Mouse (Mus musculus) gonadal fat pad, adult 2 months (tissue): ENCODE results near the gene Dnajc28. TPM values are rescaled to one million over a fixed set of nuclear protein-coding genes. Genes with fewer than 3 reads are reported as not detected.
"Not testable (repeated sequence)": the region's sequence is repeated elsewhere in the genome, so short reads cannot be mapped to it uniquely, and the experiment has no call there.

Experiments
- DNase-seq: peaks from one replicate; pipeline ENCODE4 v3.0.0-alpha.2; 2012; ENCODE audit warnings: low read depth
- polyA plus RNA-seq: library from polyadenylated mRNA; depleted of rRNA; stranded (reverse); fragments of >200 nt; gene quantifications from 2 replicates; pipeline ENCODE4 v1.2.3, GENCODE M21; 2012; rRNA removed

Gene Dnajc28
- 1.5 and 2.0 TPM in 2 replicates for polyA plus RNA-seq

DNA sequence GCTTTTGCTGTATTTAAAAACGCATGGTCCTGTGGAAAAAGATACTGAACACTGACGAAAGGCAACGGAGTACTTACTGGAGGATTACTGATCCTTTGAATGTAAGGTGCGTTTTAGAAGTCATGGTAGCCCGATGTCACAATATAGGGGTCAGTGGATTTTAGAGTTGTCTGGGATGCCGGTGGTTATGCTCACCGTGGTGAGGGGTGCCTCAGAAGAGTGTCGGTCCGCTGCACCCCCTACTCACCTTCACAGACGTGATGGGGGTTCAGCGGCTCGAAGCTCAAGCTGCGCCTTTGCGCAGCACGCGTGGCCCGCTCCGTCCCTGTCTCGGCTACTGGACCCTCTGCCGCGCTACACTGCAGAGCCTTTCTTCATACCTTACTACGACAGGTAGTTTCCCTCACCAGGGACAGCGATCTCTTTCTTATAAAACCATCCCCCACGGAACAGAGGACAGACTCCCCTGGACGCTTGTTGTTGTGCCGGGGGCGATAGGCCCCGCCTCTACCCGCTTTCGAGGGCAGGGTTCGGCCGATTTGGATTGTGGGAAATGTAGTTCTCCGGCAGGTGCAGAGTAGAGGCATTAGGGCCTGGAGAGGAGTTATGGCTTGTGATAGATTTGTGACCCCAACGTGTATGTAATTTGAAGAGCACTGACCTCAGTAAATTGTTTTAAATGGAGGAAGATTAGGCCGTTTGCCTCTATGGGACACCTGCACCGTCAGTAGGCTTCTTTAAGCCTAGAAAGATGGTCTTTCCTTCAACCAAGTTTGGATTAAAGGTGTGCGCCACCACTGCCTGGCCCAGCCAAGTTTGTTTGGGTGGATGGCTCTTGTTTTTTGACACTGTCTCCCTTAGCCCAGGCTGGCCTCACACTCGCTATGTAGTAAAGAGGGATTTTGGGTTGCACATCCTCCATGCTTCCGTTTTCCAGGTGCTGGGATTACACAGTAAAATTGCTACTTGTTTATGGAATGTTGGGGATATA, at the start of gene Dnajc28:
Gene Dnajc28 (minus strand): TSS at position 516 of the 991 bp plus-strand sequence.
- no peak for DNase-seq

DNA sequence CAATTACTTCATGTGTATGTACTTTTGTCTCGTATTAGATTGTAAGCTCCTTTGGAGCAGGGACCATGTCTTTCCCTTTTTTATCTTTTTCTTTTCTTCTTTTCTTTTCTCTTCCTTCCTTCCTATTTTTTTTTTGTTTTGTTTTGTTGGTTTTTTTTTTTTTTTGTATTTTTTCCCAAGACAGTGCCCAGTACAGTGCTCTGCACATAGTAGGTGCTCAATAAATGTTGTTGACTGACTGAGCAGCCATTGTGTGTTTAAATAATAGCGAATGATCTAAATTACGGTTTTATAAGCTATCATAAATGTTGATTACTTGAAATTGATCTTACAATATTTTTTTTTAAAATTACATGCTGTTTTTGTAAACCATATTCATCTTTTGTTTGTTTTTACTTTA, 45.0 kb upstream of the Dnajc28 start:
- no peak for DNase-seq

DNA sequence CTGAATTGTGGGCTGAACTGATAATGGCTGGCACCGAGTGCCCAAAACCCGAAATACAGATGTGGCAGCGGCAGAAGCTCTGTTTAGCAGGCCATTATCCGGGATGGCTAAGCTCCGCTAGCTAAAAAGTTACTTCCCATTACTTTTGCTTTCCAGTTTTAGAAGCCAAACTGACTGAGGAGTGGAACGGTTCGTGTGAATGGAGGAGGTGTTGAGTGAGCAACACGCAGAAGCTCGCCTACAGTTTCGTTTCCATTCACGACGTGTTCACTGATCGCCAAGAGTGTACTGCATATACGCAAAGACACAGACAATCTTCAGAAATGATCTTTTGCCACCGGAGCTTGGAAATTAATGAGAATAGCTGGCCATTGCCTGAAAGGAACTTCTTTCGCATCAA, 43.5 kb upstream of the Dnajc28 start:
- DNase-seq = no peak

DNA sequence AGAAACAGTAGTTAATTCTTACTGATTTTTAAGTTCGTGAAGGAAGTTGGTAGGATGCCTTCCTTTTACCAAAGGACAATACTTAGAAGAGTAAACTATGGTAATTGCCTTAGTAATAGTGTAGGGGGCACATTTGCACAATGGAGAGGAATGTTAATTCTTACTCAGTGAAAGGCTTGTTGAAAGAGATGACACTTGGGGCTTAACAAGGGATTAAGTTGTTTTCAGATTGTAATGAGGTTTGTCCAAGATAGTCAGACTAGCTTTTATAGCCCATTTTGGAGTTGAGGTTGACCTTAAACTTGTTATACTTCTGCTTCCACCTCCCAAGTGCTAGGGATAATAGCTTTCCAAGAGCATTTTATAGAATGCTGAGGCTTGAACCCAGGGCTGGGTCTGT, 42.6 kb upstream of the Dnajc28 start:
- no peak for DNase-seq

DNA sequence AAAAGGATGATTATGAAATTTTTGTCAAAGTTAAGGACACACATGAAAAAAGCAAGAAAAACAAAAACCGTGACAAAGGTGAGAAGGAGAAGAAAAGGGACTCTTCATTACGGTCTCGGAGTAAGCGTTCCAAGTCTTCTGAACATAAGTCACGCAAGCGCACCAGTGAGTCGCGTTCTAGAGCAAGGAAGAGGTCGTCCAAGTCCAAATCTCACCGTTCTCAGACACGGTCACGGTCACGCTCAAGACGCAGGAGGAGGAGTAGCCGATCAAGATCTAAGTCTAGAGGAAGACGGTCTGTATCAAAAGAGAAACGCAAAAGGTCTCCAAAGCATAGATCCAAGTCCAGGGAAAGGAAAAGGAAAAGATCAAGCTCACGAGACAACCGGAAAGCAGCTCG, 41.0 kb upstream of the Dnajc28 start:
- no peak for DNase-seq

DNA sequence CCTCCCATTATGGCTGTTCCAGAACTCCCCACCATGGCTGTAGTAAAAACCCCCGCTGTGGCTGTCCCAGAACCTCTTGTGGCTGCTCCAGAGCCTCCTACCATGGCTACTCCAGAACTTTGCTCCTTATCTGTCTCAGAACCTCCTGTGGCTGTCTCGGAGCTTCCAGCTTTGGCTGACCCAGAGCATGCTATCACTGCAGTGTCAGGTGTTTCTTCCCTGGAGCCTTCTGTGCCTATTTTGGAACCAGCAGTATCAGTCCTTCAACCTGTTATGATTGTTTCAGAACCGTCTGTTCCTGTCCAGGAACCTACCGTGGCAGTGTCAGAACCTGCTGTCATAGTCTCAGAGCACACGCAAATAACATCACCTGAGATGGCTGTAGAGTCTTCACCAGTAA, 39.6 kb upstream of the Dnajc28 start:
- DNase-seq = no peak

DNA sequence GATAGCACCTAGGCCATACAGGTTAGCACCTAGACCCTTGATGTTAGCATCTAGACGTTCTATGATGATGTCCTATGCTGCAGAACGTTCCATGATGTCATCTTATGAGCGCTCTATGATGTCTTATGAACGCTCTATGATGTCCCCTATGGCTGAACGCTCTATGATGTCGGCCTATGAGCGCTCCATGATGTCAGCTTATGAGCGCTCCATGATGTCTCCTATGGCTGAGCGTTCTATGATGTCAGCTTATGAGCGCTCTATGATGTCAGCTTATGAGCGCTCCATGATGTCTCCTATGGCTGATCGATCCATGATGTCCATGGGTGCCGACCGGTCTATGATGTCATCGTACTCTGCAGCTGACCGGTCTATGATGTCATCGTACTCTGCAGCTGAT, 38.5 kb upstream of the Dnajc28 start:
- no peak for DNase-seq

DNA sequence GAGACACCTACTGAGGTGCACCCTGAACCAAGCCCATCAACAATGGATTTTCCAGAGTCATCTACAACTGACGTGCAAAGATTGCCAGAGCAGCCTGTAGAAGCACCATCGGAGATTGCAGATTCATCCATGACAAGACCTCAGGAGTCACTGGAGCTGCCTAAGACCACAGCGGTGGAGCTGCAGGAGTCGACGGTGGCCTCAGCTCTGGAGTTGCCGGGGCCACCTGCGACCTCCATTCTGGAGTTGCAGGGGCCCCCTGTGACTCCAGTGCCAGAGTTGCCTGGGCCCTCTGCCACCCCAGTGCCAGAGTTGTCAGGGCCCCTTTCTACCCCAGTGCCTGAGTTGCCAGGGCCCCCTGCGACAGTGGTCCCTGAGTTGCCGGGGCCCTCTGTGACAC, 36.5 kb upstream of the Dnajc28 start:
- no peak for DNase-seq

DNA sequence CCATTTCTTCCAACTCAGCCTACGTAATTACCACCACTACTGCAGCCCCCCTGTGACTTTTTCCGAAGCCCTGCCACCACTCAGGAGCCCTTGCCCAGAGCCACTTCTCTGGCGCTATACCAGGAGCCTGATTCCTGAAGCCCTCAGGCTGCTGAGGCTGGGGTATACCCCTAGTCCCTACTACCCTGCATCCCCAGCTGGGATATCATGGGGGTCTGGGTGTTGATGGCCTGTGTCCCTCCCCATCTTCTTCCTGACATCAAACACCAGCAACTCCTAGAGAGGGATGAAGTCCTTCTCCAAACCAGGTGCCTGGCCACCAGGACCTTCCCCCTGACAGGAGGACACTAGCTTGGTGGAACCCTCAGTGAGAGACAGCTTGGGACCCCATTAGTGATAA, 33.4 kb upstream of the Dnajc28 start:
- DNase-seq = no peak

DNA sequence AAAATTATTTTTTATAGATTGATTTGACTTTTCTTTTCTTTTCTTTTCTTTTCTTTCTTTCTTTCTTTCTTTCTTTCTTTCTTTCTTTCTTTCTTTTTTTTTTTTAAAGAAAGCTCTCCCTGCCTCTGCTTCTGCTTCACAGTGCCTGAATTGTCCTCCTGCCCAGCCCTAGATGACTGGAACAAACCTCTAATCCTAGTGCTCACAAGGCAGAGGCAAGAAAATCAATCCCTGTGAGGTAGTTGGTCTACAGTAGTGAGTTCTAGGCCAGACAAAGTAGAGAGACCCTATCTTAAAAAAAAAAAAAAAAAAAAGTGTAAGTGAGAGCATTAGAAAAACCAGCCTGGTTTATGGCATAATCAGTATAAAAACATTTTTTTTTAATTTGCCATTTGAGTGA, 31.0 kb upstream of the Dnajc28 start:
- DNase-seq = no peak

DNA sequence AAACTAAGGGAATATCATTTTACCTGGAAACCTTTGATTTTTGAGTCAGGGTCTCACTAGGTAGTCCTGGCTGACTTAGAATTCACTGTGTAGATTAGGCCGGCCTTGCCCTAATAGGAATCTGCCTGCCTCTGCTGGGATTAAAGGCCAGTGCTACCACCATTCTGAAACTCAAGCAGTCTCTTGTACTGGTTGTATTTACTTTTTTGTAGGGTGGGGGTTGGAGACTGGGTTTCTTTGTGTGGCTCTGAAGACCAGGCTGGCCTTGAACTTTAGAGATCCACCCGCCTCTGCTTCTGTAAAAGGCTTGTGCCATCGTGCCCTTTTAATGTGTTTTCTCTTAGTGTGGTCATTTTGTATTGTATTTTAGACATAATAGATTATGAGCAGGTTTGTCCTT, 30.4 kb upstream of the Dnajc28 start:
- no peak for DNase-seq

DNA sequence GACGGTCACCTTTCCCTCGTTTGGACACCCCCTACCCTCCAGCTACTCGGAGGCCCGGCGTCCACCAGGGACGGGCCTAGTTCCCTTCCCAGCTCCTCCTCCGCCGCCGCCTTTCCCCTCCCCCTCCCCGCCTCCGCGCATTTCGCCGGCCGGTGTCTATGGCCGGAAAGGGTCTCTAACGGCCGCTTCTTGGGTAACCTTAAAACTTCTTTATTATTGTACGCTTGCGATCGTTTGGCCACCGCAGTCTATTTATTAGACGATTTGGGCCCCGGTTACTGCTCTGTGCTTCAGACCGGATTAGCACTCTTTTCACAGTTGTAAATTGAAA, 29.4 kb upstream of the Dnajc28 start:
- DNase-seq = no peak

DNA sequence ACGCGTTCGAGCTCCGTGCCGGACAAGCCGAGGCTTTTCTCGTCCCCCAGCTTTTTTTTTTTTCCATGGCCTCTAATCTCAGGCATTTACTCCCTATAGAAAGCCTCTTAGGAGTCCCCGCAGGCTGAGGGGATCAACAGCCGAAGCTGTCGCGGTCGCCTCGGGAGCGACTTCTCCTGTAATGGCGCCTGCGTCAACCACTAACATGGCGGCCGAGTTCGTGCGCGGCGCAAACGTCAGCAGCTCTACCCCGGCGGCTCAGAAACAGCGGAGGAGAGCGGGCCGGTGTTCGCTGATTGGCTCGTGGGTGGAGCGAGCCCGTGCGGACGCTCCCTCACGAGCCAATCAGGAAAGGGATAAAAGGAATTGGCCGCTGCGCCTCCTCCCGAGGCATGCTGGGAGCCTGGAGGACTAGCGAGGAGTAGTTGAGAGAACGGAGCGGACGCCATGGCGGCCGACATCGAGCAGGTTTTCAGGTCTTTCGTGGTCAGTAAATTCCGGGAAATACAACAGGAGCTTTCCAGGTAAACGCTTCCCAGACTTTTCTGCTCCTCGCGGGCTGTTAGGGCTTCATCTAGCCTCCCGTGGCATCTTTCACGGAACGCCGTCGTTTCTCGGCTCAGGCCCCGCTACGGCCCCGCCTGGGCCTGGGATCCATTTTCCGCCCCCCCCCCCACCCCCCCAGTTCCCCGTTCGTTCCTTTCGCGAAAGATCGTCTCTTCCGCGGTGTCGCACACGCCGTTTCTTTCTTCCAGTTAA, 28.8 kb upstream of the Dnajc28 start, which contains the start of gene Son:
Gene Son (plus strand): TSS at position 46 of the 759 bp plus-strand sequence.
- peak; percentile 68 for DNase-seq

DNA sequence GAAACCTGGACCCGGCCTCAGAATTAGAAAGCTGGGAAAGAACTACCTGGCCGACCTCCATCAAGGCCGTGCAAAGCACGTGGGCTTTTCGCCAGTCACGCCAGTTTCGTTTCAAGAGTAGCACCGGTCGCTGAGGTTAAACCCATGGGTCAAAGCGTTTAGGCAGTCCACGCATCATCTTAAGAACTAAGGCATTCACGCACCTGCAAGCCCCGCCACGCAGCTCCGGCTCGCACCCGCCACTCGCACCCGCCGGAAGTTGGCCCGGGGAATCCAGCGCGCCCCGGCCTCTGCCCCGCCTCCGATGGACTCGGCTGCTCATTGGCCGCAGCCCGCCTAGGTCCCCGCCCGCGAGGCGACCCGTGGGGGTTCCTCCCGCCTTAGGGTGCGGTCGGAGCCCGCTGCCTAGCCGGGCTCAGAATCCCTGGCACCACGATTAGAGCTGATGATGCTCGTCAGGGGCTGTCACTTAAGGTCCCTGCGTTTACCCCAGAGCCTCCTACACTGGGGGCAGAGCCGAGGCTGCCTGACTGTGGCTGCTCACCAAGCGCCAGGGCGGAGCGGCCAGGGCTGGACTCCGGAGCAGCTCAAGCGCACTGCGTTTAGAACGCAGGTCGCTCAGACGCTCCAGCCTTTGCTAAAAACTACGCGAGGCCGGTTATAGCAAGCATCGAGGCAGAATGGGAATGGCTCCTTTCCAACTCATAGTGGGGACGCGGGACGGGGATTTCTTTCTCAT, 28.0 kb upstream of the Dnajc28 start, which contains the start of gene Gart:
Gene Gart (minus strand): TSS at position 272 of the 739 bp plus-strand sequence.
- DNase-seq = no peak

DNA sequence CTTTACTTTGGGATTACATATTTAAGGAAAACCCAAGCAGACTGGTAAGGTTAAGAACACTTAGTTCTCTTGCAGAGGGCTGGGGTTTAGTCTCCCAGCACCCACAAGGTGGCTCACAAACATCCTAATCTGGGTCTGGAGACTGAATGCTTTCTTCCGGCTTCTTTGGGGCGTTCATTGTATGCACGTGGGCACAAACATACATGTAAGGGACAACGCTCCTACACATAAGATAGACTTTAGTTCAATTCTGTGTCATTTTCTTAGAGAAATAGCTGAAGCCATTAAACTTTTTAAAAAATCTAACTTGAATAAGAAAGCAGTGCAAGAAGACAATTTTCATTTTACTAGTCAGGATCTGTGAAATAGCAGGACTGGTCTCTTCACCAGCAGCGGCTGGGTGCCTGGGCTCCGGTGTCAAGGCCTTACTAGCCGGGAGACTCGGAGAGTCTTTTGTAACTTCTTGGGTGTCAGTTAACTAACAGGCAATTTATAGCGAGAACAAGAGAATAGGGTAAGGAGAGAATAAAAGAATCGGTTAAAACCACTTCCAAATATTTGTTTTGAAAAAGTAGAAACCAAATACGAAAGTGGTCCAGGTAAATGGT, 27.3 kb upstream of the Dnajc28 start:
- no peak for DNase-seq

DNA sequence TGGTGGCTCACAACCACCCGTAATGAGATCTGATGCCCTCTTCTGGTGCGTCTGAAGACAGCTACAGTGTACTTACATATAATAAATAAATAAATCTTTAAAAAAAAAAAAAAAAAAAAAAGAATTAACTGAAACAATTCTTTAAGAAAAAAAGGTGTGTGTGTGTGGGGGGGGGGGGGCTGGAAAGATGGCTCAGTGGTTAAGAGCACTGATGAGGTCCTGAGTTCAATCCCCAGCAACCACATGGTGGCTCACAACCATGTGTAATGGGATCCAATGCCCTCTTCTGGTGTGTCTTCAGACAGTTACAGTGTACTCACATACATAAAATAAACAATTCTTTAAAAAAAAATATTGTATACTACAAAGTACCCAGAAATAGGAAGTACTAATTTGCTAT, 26.6 kb upstream of the Dnajc28 start:
- DNase-seq = not testable (repeated sequence)

DNA sequence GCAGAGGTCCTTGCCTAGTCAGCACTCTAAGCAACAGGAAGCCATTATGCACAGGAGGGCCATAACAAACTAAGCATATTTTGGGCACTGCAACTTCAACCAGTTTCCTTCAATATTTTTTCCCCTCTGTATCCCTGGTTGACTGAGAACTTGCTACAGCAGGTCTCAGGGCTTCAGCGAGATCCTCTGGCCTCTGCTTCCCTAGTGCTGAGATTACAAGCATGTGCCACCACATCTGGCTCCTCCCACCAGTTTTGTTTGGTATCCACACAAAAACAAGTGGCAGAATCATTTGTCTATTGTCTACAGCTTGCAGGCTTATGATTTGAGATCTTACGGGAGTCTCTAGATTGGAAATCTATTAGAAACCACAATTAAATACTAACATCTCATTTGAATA, 26.1 kb upstream of the Dnajc28 start:
- no peak for DNase-seq

DNA sequence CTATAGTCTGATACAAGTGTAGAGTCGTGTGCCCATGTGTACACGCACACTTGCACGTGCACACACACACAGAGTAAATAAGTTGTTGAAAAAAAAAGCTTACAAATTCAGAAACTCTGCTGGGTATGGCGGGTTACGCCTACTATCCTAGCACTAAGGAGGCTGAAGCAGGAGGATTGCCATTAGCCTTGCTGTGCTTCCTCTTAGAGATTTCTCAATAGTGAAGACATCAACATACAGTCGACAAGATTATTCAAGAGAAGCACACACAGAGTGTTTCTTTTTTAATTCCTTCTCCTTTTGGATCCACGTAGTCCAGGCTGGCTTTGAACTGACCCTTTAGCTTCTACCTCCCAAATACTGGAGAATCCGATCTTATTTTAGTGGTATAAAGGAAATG, 21.3 kb upstream of the Dnajc28 start:
- no peak for DNase-seq

DNA sequence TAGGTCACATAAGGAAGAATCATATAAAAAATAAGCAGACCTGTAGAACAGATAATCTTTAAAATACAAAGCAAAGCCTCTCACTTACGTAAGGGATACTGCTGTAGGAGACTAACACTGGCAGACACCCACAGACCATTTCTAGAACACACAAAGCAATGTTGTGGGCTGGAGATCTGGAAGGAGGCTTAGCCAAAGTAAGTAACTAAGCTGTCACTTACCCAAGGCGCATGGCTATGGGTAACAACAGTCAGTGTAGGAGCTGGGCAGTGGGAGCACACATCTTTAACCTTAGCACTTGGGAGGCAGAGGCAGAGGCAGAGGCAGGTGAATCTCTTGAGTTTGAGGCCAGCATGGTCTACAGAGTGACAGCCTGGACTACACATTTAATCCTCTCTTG, 20.8 kb upstream of the Dnajc28 start:
- DNase-seq = no peak

DNA sequence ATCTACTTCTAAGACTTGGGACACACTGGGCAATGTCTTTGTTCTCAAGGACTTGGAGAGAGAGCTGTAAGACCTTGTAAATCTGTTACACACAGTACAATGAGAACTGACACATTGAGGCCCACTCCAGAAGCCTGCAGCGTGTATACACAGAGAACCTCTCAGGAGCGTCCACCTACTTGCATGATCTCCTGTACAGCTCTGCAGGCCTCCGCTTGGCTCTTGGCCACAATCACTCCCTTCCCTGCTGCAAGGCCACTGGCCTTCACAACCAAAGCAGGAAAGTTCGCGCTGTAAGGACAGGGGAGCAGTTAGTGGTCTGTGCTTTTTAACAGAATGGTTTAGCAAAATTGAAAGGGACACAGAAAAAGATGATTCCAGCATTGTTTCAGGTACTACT, 20.3 kb upstream of the Dnajc28 start:
- no peak for DNase-seq

DNA sequence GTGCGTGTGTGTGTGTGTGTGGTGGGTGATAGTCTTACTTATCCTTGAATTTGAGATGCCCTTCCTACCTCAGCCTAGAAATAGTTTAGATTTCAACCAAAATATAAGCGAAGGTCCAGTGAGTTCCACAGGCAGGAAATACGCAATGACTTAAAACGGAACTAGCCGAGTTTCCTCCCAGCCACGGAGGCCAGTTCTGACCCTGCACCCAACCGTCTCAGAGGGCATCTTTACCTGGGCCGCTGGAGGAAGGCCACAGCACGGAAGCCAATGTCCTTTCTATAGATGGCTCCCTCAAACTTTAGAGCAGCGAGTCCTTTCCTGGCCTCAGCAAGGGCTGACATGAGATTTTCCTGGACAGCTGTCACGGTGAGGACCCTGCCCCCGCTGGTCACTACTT, 14.8 kb upstream of the Dnajc28 start:
- no peak for DNase-seq

DNA sequence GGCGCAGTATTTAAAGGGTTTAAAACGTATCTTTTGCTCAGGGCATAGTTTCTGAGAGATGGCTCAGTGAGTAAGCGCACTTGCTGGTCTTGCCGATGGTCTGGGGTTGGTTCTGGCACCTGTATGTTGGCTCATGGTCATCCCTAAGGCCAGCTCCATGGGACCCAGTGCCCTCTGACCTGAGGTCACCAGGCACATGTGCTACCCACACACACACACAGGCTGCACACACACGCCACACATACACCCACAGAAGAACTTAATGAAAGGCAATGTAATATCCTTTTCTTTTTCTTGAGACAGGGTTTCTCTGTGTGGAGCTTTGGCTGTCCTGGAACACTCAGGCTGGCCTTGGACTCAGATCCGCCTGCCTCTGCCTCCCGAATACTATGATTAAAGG, 14.1 kb upstream of the Dnajc28 start:
- no peak for DNase-seq
